Mouse (Mus musculus): ENCODE measurements around the gene Eif5a. TPM values are rescaled to one million over a fixed set of nuclear protein-coding genes. Genes with fewer than 3 reads are reported as not detected.

The Eif5a gene
- polyA plus RNA-seq, 1 experiment, result 618 TPM

DNA sequence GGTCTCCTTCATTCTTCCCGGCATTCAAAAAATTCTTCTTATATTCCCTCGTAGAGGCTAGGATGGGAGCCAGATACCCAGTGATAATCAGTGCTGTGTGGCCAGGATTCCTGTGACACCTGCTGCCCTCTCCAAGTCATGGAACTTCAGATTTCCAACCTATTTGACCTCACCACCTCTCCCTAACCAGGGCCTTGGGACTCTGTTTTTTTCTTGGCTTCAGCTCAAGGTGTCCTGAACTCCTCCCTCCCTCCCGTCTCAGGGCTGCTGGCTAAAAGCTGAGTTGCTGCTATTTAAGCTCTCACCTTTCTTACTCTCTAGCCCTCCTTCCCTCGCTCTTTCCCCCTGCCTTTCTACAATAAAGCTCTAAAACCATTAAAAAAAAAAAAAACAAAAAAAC is 21.9 kb downstream of the Eif5a start:
- no peaks in the 10 kb centered on the region for H3K27me3 ChIP-seq (ENCODE audit: control insufficient read depth, insufficient read depth, low read length)
- peak overlapping the region; percentile 74 for H3K27ac ChIP-seq (ENCODE audit: control insufficient read depth, insufficient read depth, low read length)
- WGBS, result 27% methylated on average over 4 of the region's 4 CpGs
- H3K4me1 ChIP-seq (replicated peaks; ENCODE audit: control insufficient read depth, insufficient read depth, low read length), result peaks cover 24% of the 10 kb centered on the region
- DNase-seq, result no peak
- TF ChIP-seq POLR2A (IDR thresholded peaks at IDR 0.05; ENCODE audit: control insufficient read depth, extremely low read depth, insufficient read depth, low read length, poor library complexity) (no peak), CTCF (IDR thresholded peaks at IDR 0.05; ENCODE audit: borderline replicate concordance, control insufficient read depth, extremely low read depth, insufficient read depth, low read length, poor library complexity) (no peak)
- peak overlapping the region; percentile 23 for H3K4me3 ChIP-seq (ENCODE audit: control insufficient read depth, insufficient read depth, low read length)
- H3K36me3 ChIP-seq (ENCODE audit: control insufficient read depth, insufficient read depth, low read length), result peaks cover 8% of the 10 kb centered on the region; the same call in 1 of the 2 replicates

DNA sequence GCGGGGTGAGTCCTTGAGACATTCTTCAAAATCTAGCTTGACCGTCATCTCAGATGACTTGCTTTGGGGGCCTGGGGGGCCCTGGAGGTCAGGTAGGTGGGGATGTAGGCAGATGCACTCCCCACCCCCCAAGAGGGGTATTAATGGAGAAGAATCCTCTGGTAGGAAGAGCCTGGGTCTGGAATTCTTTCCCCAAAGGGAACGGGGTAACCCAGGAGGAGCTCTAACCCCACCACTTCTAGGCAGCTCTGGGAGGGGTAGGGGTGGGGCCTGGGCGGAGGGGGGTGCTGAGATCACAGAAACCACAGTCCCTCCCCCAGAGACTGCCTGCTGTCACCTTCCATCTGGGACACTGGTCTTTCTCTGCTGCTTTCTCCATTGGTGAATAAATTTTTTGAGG is 26.5 kb downstream of the Eif5a start, which contains the start of gene Acap1:
TSS of gene Acap1 (minus strand) at position 249 of the 400 bp plus-strand sequence.
- DNase-seq, result peak; percentile 75
- H3K27ac ChIP-seq (ENCODE audit: control insufficient read depth, insufficient read depth, low read length), result peak within 1 kb of the TSS; percentile 100

DNA sequence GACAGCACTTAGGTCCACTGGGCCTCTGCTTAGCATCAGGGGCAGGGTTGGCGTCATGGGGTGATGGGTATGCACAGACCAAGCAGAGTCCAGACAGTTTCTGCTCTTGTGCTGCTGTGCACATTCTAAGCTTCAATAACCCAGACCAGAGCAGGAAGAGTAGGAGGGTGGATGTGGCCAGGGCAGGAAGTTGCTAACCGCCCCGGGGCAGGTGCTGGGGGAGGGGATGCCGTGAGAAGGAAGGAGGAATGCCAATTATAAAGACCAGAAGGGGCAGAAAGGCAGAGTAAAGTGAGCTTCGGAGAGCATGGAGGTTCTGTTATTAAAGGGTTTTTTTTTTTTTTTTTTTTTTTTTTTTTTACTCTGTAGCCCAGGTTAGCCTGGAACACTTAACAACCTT is 27.1 kb downstream of the Eif5a start:
- peak; percentile 91 for DNase-seq
- TF ChIP-seq POLR2A (IDR thresholded peaks at IDR 0.05; ENCODE audit: control insufficient read depth, extremely low read depth, insufficient read depth, low read length, poor library complexity) (0 out of 2 replicates have a peak, but pooled peaks have one; percentile 9), CTCF (IDR thresholded peaks at IDR 0.05; ENCODE audit: borderline replicate concordance, control insufficient read depth, extremely low read depth, insufficient read depth, low read length, poor library complexity) (no peak)
- H3K4me3 ChIP-seq (ENCODE audit: control insufficient read depth, insufficient read depth, low read length), result peak overlapping the region; percentile 69
- H3K27ac ChIP-seq (ENCODE audit: control insufficient read depth, insufficient read depth, low read length), result peak overlapping the region; percentile 100
- peaks cover 13% of the 10 kb centered on the region for H3K36me3 ChIP-seq (ENCODE audit: control insufficient read depth, insufficient read depth, low read length)
- H3K27me3 ChIP-seq (ENCODE audit: control insufficient read depth, insufficient read depth, low read length), result no peaks in the 10 kb centered on the region
- peaks cover 35% of the 10 kb centered on the region for H3K4me1 ChIP-seq (replicated peaks; ENCODE audit: control insufficient read depth, insufficient read depth, low read length)
- 3% methylated on average over 5 of the region's 5 CpGs for WGBS

More for the DNA sequence above, 26.5 kb downstream of the Eif5a start, which contains the start of gene Acap1:
- H3K27me3 ChIP-seq (ENCODE audit: control insufficient read depth, insufficient read depth, low read length), result no peaks in the 10 kb centered on the region
- H3K4me3 ChIP-seq (ENCODE audit: control insufficient read depth, insufficient read depth, low read length), result peak within 1 kb of the TSS; percentile 69
- TF ChIP-seq POLR2A (IDR thresholded peaks at IDR 0.05; ENCODE audit: control insufficient read depth, extremely low read depth, insufficient read depth, low read length, poor library complexity) (peak; percentile 69), CTCF (IDR thresholded peaks at IDR 0.05; ENCODE audit: borderline replicate concordance, control insufficient read depth, extremely low read depth, insufficient read depth, low read length, poor library complexity) (no peak)
- 1% methylated on average over 4 of the region's 4 CpGs for WGBS
- peaks cover 7% of the 10 kb centered on the region for H3K36me3 ChIP-seq (ENCODE audit: control insufficient read depth, insufficient read depth, low read length)
- peaks cover 38% of the 10 kb centered on the region for H3K4me1 ChIP-seq (replicated peaks; ENCODE audit: control insufficient read depth, insufficient read depth, low read length)

DNA sequence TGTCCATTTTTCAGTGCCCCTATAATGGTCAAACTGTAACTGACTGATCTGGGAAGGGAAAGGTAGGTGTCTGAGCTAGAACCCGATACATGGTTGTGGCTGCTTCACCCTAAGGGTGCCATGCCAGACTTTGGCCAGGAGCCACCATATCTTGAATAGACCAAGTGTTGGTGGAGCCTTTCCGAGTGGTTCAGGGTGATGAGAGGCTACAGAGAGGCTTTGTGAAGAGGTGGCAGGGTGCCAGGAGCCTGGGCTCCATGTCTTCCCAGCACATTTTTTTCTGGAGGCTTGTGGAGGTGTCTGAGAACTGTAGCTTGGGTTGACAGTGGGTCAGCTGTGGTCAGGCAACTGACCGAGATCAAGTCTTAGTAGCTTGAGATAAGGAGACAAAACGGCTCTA is 30.3 kb downstream of the Eif5a start:
- TF ChIP-seq POLR2A (IDR thresholded peaks at IDR 0.05; ENCODE audit: control insufficient read depth, extremely low read depth, insufficient read depth, low read length, poor library complexity) (no peak), CTCF (IDR thresholded peaks at IDR 0.05; ENCODE audit: borderline replicate concordance, control insufficient read depth, extremely low read depth, insufficient read depth, low read length, poor library complexity) (no peak)
- peaks cover 45% of the 10 kb centered on the region for H3K36me3 ChIP-seq (ENCODE audit: control insufficient read depth, insufficient read depth, low read length)
- no peak overlapping the region for H3K4me3 ChIP-seq (ENCODE audit: control insufficient read depth, insufficient read depth, low read length)
- H3K27ac ChIP-seq (ENCODE audit: control insufficient read depth, insufficient read depth, low read length), result 0 out of 2 replicates have a peak overlapping the region, but pooled peaks have one; percentile 12
- 95% methylated on average over 4 of the region's 4 CpGs for WGBS
- DNase-seq, result no peak
- peaks cover 24% of the 10 kb centered on the region for H3K4me1 ChIP-seq (replicated peaks; ENCODE audit: control insufficient read depth, insufficient read depth, low read length)
- no peaks in the 10 kb centered on the region for H3K27me3 ChIP-seq (ENCODE audit: control insufficient read depth, insufficient read depth, low read length)

DNA sequence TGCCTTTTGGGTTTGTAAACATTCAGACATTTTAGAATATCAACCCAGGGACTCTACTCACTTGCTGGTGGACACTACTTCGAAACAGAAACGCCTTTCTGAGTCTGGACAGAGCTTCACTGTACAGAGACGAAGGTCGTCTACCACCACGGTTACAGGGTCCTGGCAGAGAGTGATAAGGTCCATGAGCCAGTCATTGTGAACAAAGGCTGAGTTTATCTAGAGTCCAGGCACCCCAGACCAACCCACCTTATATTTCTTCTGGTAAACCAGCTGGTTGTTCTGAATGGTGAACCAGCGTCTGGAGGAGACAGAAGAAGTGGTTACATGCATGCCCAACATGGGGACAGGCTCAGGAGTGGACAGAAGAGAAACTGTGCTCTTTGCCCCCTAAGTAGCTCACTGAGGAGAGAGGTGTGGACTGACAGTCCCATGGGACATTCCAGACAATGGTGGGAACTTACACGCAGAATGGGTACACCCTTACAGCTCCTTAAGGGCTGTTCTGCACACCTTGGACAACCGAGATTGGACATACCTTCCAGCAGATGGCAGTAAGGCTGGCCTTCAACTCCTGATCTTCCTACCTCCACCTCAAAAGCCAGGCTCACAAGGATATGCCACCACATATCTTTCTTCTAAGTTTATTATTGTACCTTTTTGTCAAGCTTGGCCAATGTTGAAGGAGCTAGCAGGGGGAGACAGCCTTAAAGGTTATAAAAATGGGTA is 34.7 kb downstream of the Eif5a start:
- H3K36me3 ChIP-seq (ENCODE audit: control insufficient read depth, insufficient read depth, low read length), result peaks cover 78% of the 10 kb centered on the region
- no peaks in the 10 kb centered on the region for H3K27me3 ChIP-seq (ENCODE audit: control insufficient read depth, insufficient read depth, low read length)
- H3K4me3 ChIP-seq (ENCODE audit: control insufficient read depth, insufficient read depth, low read length), result no peak overlapping the region
- DNase-seq, result no peak
- 91% methylated on average over 8 of the region's 8 CpGs for WGBS
- no peak for TF ChIP-seq POLR2A (IDR thresholded peaks at IDR 0.05; ENCODE audit: control insufficient read depth, extremely low read depth, insufficient read depth, low read length, poor library complexity)
- no peak for TF ChIP-seq CTCF (IDR thresholded peaks at IDR 0.05; ENCODE audit: borderline replicate concordance, control insufficient read depth, extremely low read depth, insufficient read depth, low read length, poor library complexity)
- H3K4me1 ChIP-seq (replicated peaks; ENCODE audit: control insufficient read depth, insufficient read depth, low read length), result peaks cover 10% of the 10 kb centered on the region
- no peak overlapping the region for H3K27ac ChIP-seq (ENCODE audit: control insufficient read depth, insufficient read depth, low read length)

DNA sequence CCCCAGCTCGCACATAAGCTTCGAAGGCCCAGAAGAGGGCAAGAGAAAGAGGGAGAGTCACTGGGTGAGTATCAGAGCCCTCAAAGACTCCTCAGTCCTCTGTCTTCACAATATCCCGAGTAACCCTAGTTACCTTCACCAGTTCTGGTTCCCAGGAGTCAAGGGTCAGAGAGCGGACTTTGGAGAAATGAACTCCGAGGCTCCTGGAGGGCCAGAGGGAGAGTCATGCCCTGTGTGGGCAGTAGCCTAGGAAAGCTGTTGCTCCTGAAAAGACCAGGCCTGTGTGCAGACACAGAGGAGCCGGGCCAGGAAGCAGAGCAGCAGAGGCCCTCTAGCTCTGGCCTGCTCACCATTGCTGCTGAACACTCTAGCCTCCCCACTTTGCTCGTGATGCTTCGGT is 37.1 kb downstream of the Eif5a start:
- WGBS, result 97% methylated on average over 8 of the region's 8 CpGs
- Histone ChIP-seq H3K4me3 (ENCODE audit: control insufficient read depth, insufficient read depth, low read length) (no peak overlapping the region), H3K27me3 (ENCODE audit: control insufficient read depth, insufficient read depth, low read length) (no peaks in the 10 kb centered on the region), H3K4me1 (replicated peaks; ENCODE audit: control insufficient read depth, insufficient read depth, low read length) (peaks cover 19% of the 10 kb centered on the region), H3K27ac (ENCODE audit: control insufficient read depth, insufficient read depth, low read length) (no peak overlapping the region), H3K36me3 (ENCODE audit: control insufficient read depth, insufficient read depth, low read length) (peaks cover 64% of the 10 kb centered on the region)
- no peak for DNase-seq
- TF ChIP-seq POLR2A (IDR thresholded peaks at IDR 0.05; ENCODE audit: control insufficient read depth, extremely low read depth, insufficient read depth, low read length, poor library complexity), result no peak
- TF ChIP-seq CTCF (IDR thresholded peaks at IDR 0.05; ENCODE audit: borderline replicate concordance, control insufficient read depth, extremely low read depth, insufficient read depth, low read length, poor library complexity), result no peak
